Mouse (Mus musculus) heart, embryonic 10.5 days (tissue): ENCODE results near the gene Sf3a2. TPM values are rescaled to one million over a fixed set of nuclear protein-coding genes. Genes with fewer than 3 reads are reported as not detected.
A peak's percentile ranks its signal among the peaks of the same experiment; 100 is the strongest.

Experiments
- DNase-seq: peaks from one replicate; pipeline ENCODE4 v3.0.0-alpha.2; 2017; ENCODE audit warnings: low spot score
- H3K27ac ChIP-seq: fragments of 300-500 bp; sonication (generic); 2 replicates; pipeline ENCODE4 v1.5.1; 2016; ENCODE audit warnings: mild to moderate bottlenecking
- H3K27me3 ChIP-seq: fragments of 300-500 bp; sonication (generic); 2 replicates; pipeline ENCODE4 v1.6.1; 2016; ENCODE audit warnings: mild to moderate bottlenecking; ENCODE audit not compliant: poor library complexity, insufficient read depth, severe bottlenecking
- H3K36me3 ChIP-seq: fragments of 300-500 bp; sonication (generic); 2 replicates; pipeline ENCODE4 v1.6.1; 2016; ENCODE audit warnings: mild to moderate bottlenecking, moderate library complexity
- H3K4me1 ChIP-seq: fragments of 300-500 bp; sonication (generic); 2 replicates; pipeline ENCODE4 v1.6.1; 2016; ENCODE audit warnings: mild to moderate bottlenecking
- H3K4me3 ChIP-seq: fragments of 300-500 bp; sonication (generic); 2 replicates; pipeline ENCODE4 v1.5.1; 2016; ENCODE audit warnings: mild to moderate bottlenecking, moderate library complexity
- H3K9me3 ChIP-seq: fragments of 300-500 bp; sonication (generic); 2 replicates; pipeline ENCODE4 v1.6.1; 2016; ENCODE audit warnings: mild to moderate bottlenecking, moderate library complexity
- WGBS: fragments of 180-500 bp; shearing (Covaris S2); methylation state at CpG from one replicate; pipeline ENCODE4 v1.1.7; 2016; 5-methylcytosine and 5-hydroxymethylcytosine counted together
- polyA plus RNA-seq: library from polyadenylated mRNA; unstranded; fragments of >200 nt; fragmentation: Nextera tagmentation; extraction: Ambion mirVana; gene quantifications from 2 replicates; pipeline ENCODE4 v1.2.1, GENCODE M21; 2016

The Sf3a2 gene
- 70.6 and 84.1 TPM in 2 replicates for polyA plus RNA-seq

GRCm38 (mm10) chr10:80798150-80799006 lies at the start of gene Sf3a2, which contains the start of gene Plekhj1:
Gene Sf3a2, plus strand, starts transcription at chr10:80798198.
Gene Plekhj1, minus strand, starts transcription at chr10:80798626.
- Histone ChIP-seq H3K36me3 (peaks cover 67% of the 10 kb centered on the region), H3K4me1 (peaks cover 35% of the 10 kb centered on the region), H3K4me3 (peak within 1 kb of the TSS; percentile 93), H3K27ac (peak within 1 kb of the TSS; percentile 99), H3K27me3 (no peaks in the 10 kb centered on the region), H3K9me3 (no peaks in the 10 kb centered on the region)
- peak; percentile 98 for DNase-seq
- under 1% methylated on average over 101 of the region's 104 CpGs for WGBS

- DNase-seq: no peak
- H3K27ac ChIP-seq: no peak overlapping the region
- no peaks in the 10 kb centered on the region for H3K27me3 ChIP-seq
- no peaks in the 10 kb centered on the region for H3K9me3 ChIP-seq
- no peak overlapping the region for H3K4me3 ChIP-seq
- peaks cover 32% of the 10 kb centered on the region for H3K4me1 ChIP-seq
- no peaks in the 10 kb centered on the region for H3K36me3 ChIP-seq
- 7% methylated on average over 6 of the region's 6 CpGs for WGBS
These were observed 49.4 kb upstream of the Sf3a2 start for GRCm38 (mm10) chr10:80748609-80749008.

GRCm38 (mm10) chr10:80751188-80751832 lies 46.7 kb upstream of the Sf3a2 start:
- H3K36me3 ChIP-seq: no peaks in the 10 kb centered on the region
- no peaks in the 10 kb centered on the region for H3K9me3 ChIP-seq
- H3K4me1 ChIP-seq: peaks cover 38% of the 10 kb centered on the region
- peak; percentile 92 for DNase-seq
- no peaks in the 10 kb centered on the region for H3K27me3 ChIP-seq
- H3K4me3 ChIP-seq: peak overlapping the region; percentile 51
- WGBS: 7% methylated on average over 16 of the region's 16 CpGs
- H3K27ac ChIP-seq: peak overlapping the region; percentile 92

GRCm38 (mm10) chr10:80752079-80752625 lies 45.8 kb upstream of the Sf3a2 start:
- Histone ChIP-seq H3K4me1 (peaks cover 46% of the 10 kb centered on the region), H3K27ac (peak overlapping the region; percentile 92), H3K27me3 (no peaks in the 10 kb centered on the region), H3K4me3 (peak overlapping the region; percentile 51), H3K36me3 (no peaks in the 10 kb centered on the region), H3K9me3 (no peaks in the 10 kb centered on the region)
- 4% methylated on average over 6 of the region's 6 CpGs for WGBS
- peak; percentile 97 for DNase-seq

GRCm38 (mm10) chr10:80754594-80755290 lies 43.3 kb upstream of the Sf3a2 start, which contains the start of gene Dot1l:
Gene Dot1l, plus strand, starts transcription at chr10:80755206.
- Histone ChIP-seq H3K27ac (peak within 1 kb of the TSS; percentile 100), H3K4me1 (peaks cover 61% of the 10 kb centered on the region), H3K36me3 (no peaks in the 10 kb centered on the region), H3K4me3 (peak within 1 kb of the TSS; percentile 100), H3K27me3 (no peaks in the 10 kb centered on the region), H3K9me3 (no peaks in the 10 kb centered on the region)
- WGBS: under 1% methylated on average over 57 of the region's 57 CpGs
- DNase-seq: peak; percentile 97

GRCm38 (mm10) chr10:80755291-80756015 lies 42.5 kb upstream of the Sf3a2 start:
- Histone ChIP-seq H3K27ac (peak overlapping the region; percentile 100), H3K9me3 (no peaks in the 10 kb centered on the region), H3K4me1 (peaks cover 68% of the 10 kb centered on the region), H3K36me3 (no peaks in the 10 kb centered on the region), H3K4me3 (peak overlapping the region; percentile 100), H3K27me3 (no peaks in the 10 kb centered on the region)
- no peak for DNase-seq
- under 1% methylated on average over 75 of the region's 75 CpGs for whole genome bisulfite sequencing

GRCm38 (mm10) chr10:80756099-80756498 lies 41.9 kb upstream of the Sf3a2 start:
- Histone ChIP-seq H3K4me1 (peaks cover 75% of the 10 kb centered on the region), H3K9me3 (no peaks in the 10 kb centered on the region), H3K36me3 (no peaks in the 10 kb centered on the region), H3K4me3 (peak overlapping the region; percentile 100), H3K27me3 (no peaks in the 10 kb centered on the region), H3K27ac (peak overlapping the region; percentile 100)
- WGBS: 17% methylated on average over 3 of the region's 3 CpGs
- no peak for DNase-seq

- no peaks in the 10 kb centered on the region for H3K36me3 ChIP-seq
- DNase-seq: no peak
- H3K27ac ChIP-seq: peak overlapping the region; percentile 100; the same call in 1 of the 2 replicates
- H3K4me1 ChIP-seq: peaks cover 75% of the 10 kb centered on the region
- H3K9me3 ChIP-seq: no peaks in the 10 kb centered on the region
- H3K4me3 ChIP-seq: peak overlapping the region; percentile 100
- H3K27me3 ChIP-seq: no peaks in the 10 kb centered on the region
- WGBS: 62% methylated on average over 2 of the region's 2 CpGs
These were observed 41.5 kb upstream of the Sf3a2 start for GRCm38 (mm10) chr10:80756509-80756908.

GRCm38 (mm10) chr10:80756967-80757366 lies 41.0 kb upstream of the Sf3a2 start:
- H3K27me3 ChIP-seq: no peaks in the 10 kb centered on the region
- no peak for DNase-seq
- peaks cover 75% of the 10 kb centered on the region for H3K4me1 ChIP-seq
- H3K4me3 ChIP-seq: peak overlapping the region; percentile 100
- no peaks in the 10 kb centered on the region for H3K36me3 ChIP-seq
- no peaks in the 10 kb centered on the region for H3K9me3 ChIP-seq
- H3K27ac ChIP-seq: peak overlapping the region; percentile 7; the same call in 1 of the 2 replicates
- 72% methylated on average over 4 of the region's 4 CpGs for WGBS

GRCm38 (mm10) chr10:80757717-80758116 lies 40.3 kb upstream of the Sf3a2 start:
- peaks cover 74% of the 10 kb centered on the region for H3K4me1 ChIP-seq
- H3K36me3 ChIP-seq: no peaks in the 10 kb centered on the region
- H3K27me3 ChIP-seq: no peaks in the 10 kb centered on the region
- DNase-seq: peak; percentile 89
- H3K4me3 ChIP-seq: peak overlapping the region; percentile 29
- 29% methylated on average over 5 of the region's 5 CpGs for WGBS
- no peaks in the 10 kb centered on the region for H3K9me3 ChIP-seq
- peak overlapping the region; percentile 56; the same call in 1 of the 2 replicates for H3K27ac ChIP-seq

GRCm38 (mm10) chr10:80758651-80759050 lies 39.3 kb upstream of the Sf3a2 start:
- Histone ChIP-seq H3K36me3 (peaks cover 4% of the 10 kb centered on the region; the same call in 1 of the 2 replicates), H3K4me3 (no peak overlapping the region), H3K27ac (peak overlapping the region; percentile 56; the same call in 1 of the 2 replicates), H3K27me3 (no peaks in the 10 kb centered on the region), H3K9me3 (no peaks in the 10 kb centered on the region), H3K4me1 (peaks cover 81% of the 10 kb centered on the region)
- DNase-seq: no peak
- WGBS: 73% methylated on average over 7 of the region's 7 CpGs
